Comparison of ENCODE assay signal across 18 mouse cellular contexts in the genomic region with DNA sequence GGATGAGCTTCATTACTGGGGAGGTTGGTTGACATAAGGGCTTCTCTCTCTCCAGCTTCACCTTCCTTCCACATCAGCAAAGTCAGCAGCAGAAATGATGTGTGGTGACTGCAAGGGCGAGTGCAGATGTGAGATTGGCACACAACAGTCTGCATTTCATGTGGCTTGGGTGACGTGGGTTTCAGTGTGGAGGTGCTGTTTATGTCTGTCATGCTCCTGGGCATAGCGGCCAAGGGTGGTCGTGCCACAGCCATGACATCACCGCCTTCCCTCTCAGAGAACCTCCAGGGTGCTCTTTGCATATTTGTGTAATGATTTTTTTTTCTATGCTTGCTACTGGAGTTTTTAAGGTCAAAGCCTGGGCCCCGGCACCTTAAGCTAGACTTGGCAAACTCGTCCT.
DNase-seq lines count a peak whose midpoint lies in the region; TF ChIP-seq lines count a peak whose summit lies in the region.
"Had no signal": no experiment of that assay in that cellular context is flagged by ENCODE, and none has a peak within 500 bp of the region (broad histone marks: within the 10 kb centered on the region; RNA-seq: fewer than 3 reads in every experiment).

No protein-coding gene starts in this region.

- no peak overlapping the region for H3K4me3 ChIP-seq in kidney, adult 2 months (ENCODE audit: insufficient read depth, low read depth, low read length)
- H3K4me3 ChIP-seq: hindbrain, embryonic 13.5 days; limb, embryonic 13.5 days; liver, embryonic 12.5 days; midbrain, embryonic 12.5 days had no signal

- TF ChIP-seq CTCF in kidney, adult 2 months (conservative IDR thresholded peaks at IDR 0.05; ENCODE audit: insufficient read depth, insufficient read length, low read depth, low read length), result no peak

- intact Hi-C loops in gastrocnemius, postnatal 14 days (cut with DNase I; ENCODE audit: low total_unique reads), result no loop called here

- H3K4me1 ChIP-seq in kidney, adult 2 months (ENCODE audit: control insufficient read depth, insufficient read depth, low read length), result no peaks in the 10 kb centered on the region
- H3K4me1 ChIP-seq: hindbrain, embryonic 13.5 days; limb, embryonic 13.5 days; liver, embryonic 12.5 days; midbrain, embryonic 12.5 days had no signal

- no peaks in the 10 kb centered on the region for H3K36me3 ChIP-seq in kidney, adult 2 months (ENCODE audit: control insufficient read depth, insufficient read depth, low read length)
- H3K36me3 ChIP-seq: hindbrain, embryonic 13.5 days; limb, embryonic 13.5 days; liver, embryonic 12.5 days; midbrain, embryonic 12.5 days had no signal

- no peak for TF ChIP-seq POLR2A in kidney, adult 2 months (IDR thresholded peaks at IDR 0.05; ENCODE audit: low read depth, low read length)

- peak; percentile 9 for DNase-seq in adrenal gland, postnatal 10 days
- DNase-seq in adrenal gland, postnatal 4 days (ENCODE audit: low spot score in 2 of 2), result no peak
- DNase-seq in kidney, adult 2 months, result peak; percentile 4
- DNase-seq in kidney, postnatal 10 days, result no peak
- DNase-seq in 3T3-L1 (ENCODE audit: low read depth, low spot score), result peak; percentile 40
- DNase-seq in fibroblast of lung, adult 2 months (ENCODE audit: low read depth), result peak; percentile 19
- DNase-seq in gastrocnemius, postnatal 14 days, result no peak
- DNase-seq: cerebellum, adult 9-10 months; gastrocnemius, postnatal 10 days; kidney, adult 11 months; layer of hippocampus, adult 9-11 months; lung, adult 18-20 months; right cerebral cortex, postnatal 25 days; spleen, adult 18-20 months had no signal

- H3K27me3 ChIP-seq in kidney, adult 2 months (replicated peaks; ENCODE audit: control insufficient read depth, insufficient read depth, low read length), result no peaks in the 10 kb centered on the region
- H3K27me3 ChIP-seq: hindbrain, embryonic 13.5 days; limb, embryonic 13.5 days; liver, embryonic 12.5 days; midbrain, embryonic 12.5 days had no signal

- 68% methylated on average over 7 of the region's 7 CpGs for WGBS in kidney, adult 2 months

- H3K27ac ChIP-seq in kidney, adult 2 months (ENCODE audit: insufficient read depth, low read depth, low read length), result no peak overlapping the region
- H3K27ac ChIP-seq: hindbrain, embryonic 13.5 days; limb, embryonic 13.5 days; liver, embryonic 12.5 days; midbrain, embryonic 12.5 days had no signal

Comparison
In these comparisons a context has a peak if more than half of its experiments do, and no peak if none do; other contexts are left out.
1. DNase-seq: peak in adrenal gland, postnatal 10 days (single experiment), kidney, adult 2 months (single experiment), 3T3-L1 (single experiment) and fibroblast of lung, adult 2 months (single experiment); none in adrenal gland, postnatal 4 days (0 of 2), kidney, postnatal 10 days (single experiment) and gastrocnemius, postnatal 14 days (single experiment).